Mouse (Mus musculus): Measurements from ENCODE around the gene Mgst2. TPM values are rescaled to one million over a fixed set of nuclear protein-coding genes. Genes with fewer than 3 reads are reported as not detected.
A peak's percentile ranks its signal among the peaks of the same experiment; 100 is the strongest.

The Mgst2 gene
- under 1 TPM; 0.60 to 0.87 TPM for total RNA-seq (2021)
- long read RNA-seq, result 0 reads

GRCm38 (mm10) chr3:51660060-51660459 lies at the start of gene Mgst2:
Gene Mgst2, plus strand, starts transcription at chr3:51660360.
- no peak for DNase-seq (ENCODE audit: low spot score in 2 of 2)

GRCm38 (mm10) chr3:51611972-51612371 lies 48.2 kb upstream of the Mgst2 start:
- DNase-seq (ENCODE audit: low spot score in 2 of 2), result peak; percentile 46 to 52

GRCm38 (mm10) chr3:51612398-51613356 lies 47.5 kb upstream of the Mgst2 start:
- no peak for DNase-seq (ENCODE audit: low spot score in 2 of 2)

- no peak for DNase-seq (ENCODE audit: low spot score in 2 of 2)
These were observed 45.9 kb upstream of the Mgst2 start for GRCm38 (mm10) chr3:51614278-51614677.

- DNase-seq (ENCODE audit: low spot score in 2 of 2), result no peak
These were observed 36.2 kb upstream of the Mgst2 start for GRCm38 (mm10) chr3:51623956-51624355.

GRCm38 (mm10) chr3:51627741-51628140 lies 32.4 kb upstream of the Mgst2 start:
- no peak for DNase-seq (ENCODE audit: low spot score in 2 of 2)

GRCm38 (mm10) chr3:51628977-51629376 lies 31.2 kb upstream of the Mgst2 start:
- no peak for DNase-seq (ENCODE audit: low spot score in 2 of 2)

GRCm38 (mm10) chr3:51630746-51631145 lies 29.4 kb upstream of the Mgst2 start:
- no peak for DNase-seq (ENCODE audit: low spot score in 2 of 2)

- no peak for DNase-seq (ENCODE audit: low spot score in 2 of 2)
These were observed 28.2 kb upstream of the Mgst2 start for GRCm38 (mm10) chr3:51631971-51632370.

GRCm38 (mm10) chr3:51634451-51634850 lies 25.7 kb upstream of the Mgst2 start:
- DNase-seq (ENCODE audit: low spot score in 2 of 2), result no peak

- no peak for DNase-seq (ENCODE audit: low spot score in 2 of 2)
These were observed 24.2 kb upstream of the Mgst2 start for GRCm38 (mm10) chr3:51635960-51636359.

GRCm38 (mm10) chr3:51636700-51637099 lies 23.5 kb upstream of the Mgst2 start:
- no peak for DNase-seq (ENCODE audit: low spot score in 2 of 2)

GRCm38 (mm10) chr3:51637326-51637725 lies 22.8 kb upstream of the Mgst2 start:
- DNase-seq (ENCODE audit: low spot score in 2 of 2), result no peak

GRCm38 (mm10) chr3:51638260-51638659 lies 21.9 kb upstream of the Mgst2 start:
- no peak for DNase-seq (ENCODE audit: low spot score in 2 of 2)

- DNase-seq (ENCODE audit: low spot score in 2 of 2), result no peak
These were observed 14.7 kb upstream of the Mgst2 start for GRCm38 (mm10) chr3:51645484-51645883.

- no peak for DNase-seq (ENCODE audit: low spot score in 2 of 2)
These were observed 13.9 kb upstream of the Mgst2 start for GRCm38 (mm10) chr3:51646301-51646700.

- DNase-seq (ENCODE audit: low spot score in 2 of 2), result no peak
These were observed 12.8 kb upstream of the Mgst2 start for GRCm38 (mm10) chr3:51647356-51647755.

- peak; percentile 82 for DNase-seq (ENCODE audit: low spot score in 2 of 2)
These were observed 12.0 kb upstream of the Mgst2 start for GRCm38 (mm10) chr3:51648037-51648664.

- DNase-seq (ENCODE audit: low spot score in 2 of 2), result no peak
These were observed 10.7 kb upstream of the Mgst2 start for GRCm38 (mm10) chr3:51649426-51649825.

- no peak for DNase-seq (ENCODE audit: low spot score in 2 of 2)
These were observed 10.2 kb upstream of the Mgst2 start for GRCm38 (mm10) chr3:51649986-51650385.

- peak; percentile 22 to 39 for DNase-seq (ENCODE audit: low spot score in 2 of 2)
These were observed 9.0 kb upstream of the Mgst2 start for GRCm38 (mm10) chr3:51651149-51651548.

GRCm38 (mm10) chr3:51652292-51652691 lies 7.9 kb upstream of the Mgst2 start:
- DNase-seq (ENCODE audit: low spot score in 2 of 2), result peak; percentile 81 to 83
